Mouse (Mus musculus): ENCODE results near the gene Nphp4.

GRCm38 (mm10) chr4:152457673-152458072 is 18.8 kb upstream of the Nphp4 start:
- no peak for TF ChIP-seq POLR2A (IDR thresholded peaks at IDR 0.05; ENCODE audit: low read depth, low read length)
- TF ChIP-seq CTCF (conservative IDR thresholded peaks at IDR 0.05; ENCODE audit: insufficient read depth, insufficient read length, low read depth, low read length): no peak
